Mouse (Mus musculus) ES-E14 (cell line): Measurements from ENCODE around the gene Tgm5. TPM values are rescaled to one million over a fixed set of nuclear protein-coding genes. Genes with fewer than 3 reads are reported as not detected.
"Not testable (repeated sequence)": the region's sequence is repeated elsewhere in the genome, so short reads cannot be mapped to it uniquely, and the experiment has no call there.

Source experiments
- DNase-seq: peaks from one replicate; pipeline ENCODE4 v3.0.0-alpha.2; 2013; ENCODE audit warnings: low read depth, low spot score
- H3K27ac ChIP-seq: 2 replicates; pipeline ENCODE4 v1.5.1; 2012; ENCODE audit warnings: low read depth, mild to moderate bottlenecking, low read length, moderate library complexity, mixed read lengths; ENCODE audit not compliant: poor library complexity, insufficient read depth, severe bottlenecking
- H3K36me3 ChIP-seq: 2 replicates; pipeline ENCODE4 v1.6.1; 2012; ENCODE audit warnings: mild to moderate bottlenecking, low read length, moderate library complexity, mixed read lengths; ENCODE audit not compliant: control insufficient read depth, poor library complexity, insufficient read depth, severe bottlenecking
- H3K4me1 ChIP-seq, 2 experiments: fragments of 150-350 bp in 1 of 2; sonication (generic) in 1 of 2; 2 replicates each; pipeline ENCODE4 v1.6.1; 2012; ENCODE audit warnings: low read length in 2 of 2, mild to moderate bottlenecking in 1 of 2, mixed read lengths in 1 of 2; ENCODE audit not compliant: control insufficient read depth in 2 of 2, insufficient read depth in 2 of 2, poor library complexity in 1 of 2
- H3K4me3 ChIP-seq, 2 experiments: fragments of 150-350 bp in 1 of 2; sonication (generic) in 1 of 2; 2 replicates each; pipeline ENCODE4 v1.5.1; 2012; ENCODE audit warnings: low read length in 2 of 2, low read depth in 1 of 2, mild to moderate bottlenecking in 1 of 2, mixed read lengths in 1 of 2; ENCODE audit not compliant: insufficient read depth in 1 of 2, poor library complexity in 1 of 2, severe bottlenecking in 1 of 2
- H3K9ac ChIP-seq: 2 replicates; pipeline ENCODE4 v1.6.1; 2012; ENCODE audit warnings: low read depth, mild to moderate bottlenecking, low read length, mixed read lengths; ENCODE audit not compliant: poor library complexity, insufficient read depth, severe bottlenecking
- H3K9me3 ChIP-seq: fragments of 150-350 bp; sonication (generic); 2 replicates; pipeline ENCODE4 v1.6.1; 2012; ENCODE audit warnings: low read depth, mild to moderate bottlenecking, low read length; ENCODE audit not compliant: control insufficient read depth, insufficient read depth
- CHD2 ChIP-seq: IDR thresholded peaks from 2 replicates; pipeline ENCODE4 v1.6.1; 2014; ENCODE audit warnings: mild to moderate bottlenecking, low read depth, low read length, inconsistent platforms
- HCFC1 ChIP-seq: IDR thresholded peaks from 2 replicates; pipeline ENCODE4 v1.6.1; 2012; ENCODE audit warnings: low read length, inconsistent platforms, borderline replicate concordance; ENCODE audit not compliant: insufficient read depth
- MAFK ChIP-seq: IDR thresholded peaks from 2 replicates; pipeline ENCODE4 v1.6.1; 2014; ENCODE audit warnings: mild to moderate bottlenecking, low read depth, low read length, inconsistent platforms; ENCODE audit not compliant: insufficient read depth
- ZC3H11A ChIP-seq: IDR thresholded peaks from 2 replicates; pipeline ENCODE4 v1.6.1; 2012; ENCODE audit warnings: low read depth, mild to moderate bottlenecking, inconsistent platforms, low read length, borderline replicate concordance
- ZNF384 ChIP-seq: IDR thresholded peaks from 2 replicates; pipeline ENCODE4 v1.6.1; 2012; ENCODE audit warnings: low read depth, low read length, inconsistent platforms
- in situ Hi-C, 2 experiments: fragments of 600-800 bp; cut with MboI; formaldehyde crosslinking; loops; one replicate each; pipeline ENCODE4 v1.15.1; 2025; ENCODE audit warnings: low sequenced_read_pairs in 2 of 2, inconsistent platforms in 1 of 2; ENCODE audit not compliant: unreplicated experiment in 2 of 2
- total RNA-seq: library from RNA; depleted of rRNA; stranded (reverse); fragments of 300-350 nt; gene quantifications from 2 replicates; pipeline ENCODE4 v1.2.3, GENCODE M21; 2012; rRNA removed

The Tgm5 gene
- total RNA-seq, 1 experiment, result not detected

DNA sequence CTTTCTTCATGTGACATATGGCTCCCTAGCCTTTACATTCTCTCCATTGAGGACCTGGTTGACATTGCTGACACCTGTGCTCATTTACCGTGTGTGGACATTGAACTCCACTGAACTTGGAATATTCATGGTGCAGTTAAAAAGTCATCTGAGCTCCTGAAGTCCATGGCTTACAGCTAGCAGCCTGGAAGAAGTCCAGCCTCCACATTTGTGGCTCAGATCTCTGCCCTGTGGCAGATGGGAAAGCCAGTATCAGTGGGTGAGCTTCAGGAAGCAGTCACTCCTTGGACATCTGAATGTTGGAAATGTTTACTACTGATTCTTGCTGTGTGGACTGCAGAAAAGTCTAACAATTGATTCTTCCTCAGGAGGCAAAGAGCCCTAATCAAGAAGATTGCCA lies 78.7 kb downstream of the Tgm5 start:
- H3K4me3 ChIP-seq, result no peak overlapping the region
- H3K27ac ChIP-seq, result no peak overlapping the region
- H3K9ac ChIP-seq, result no peak overlapping the region
- no peak for DNase-seq
- no peaks in the 10 kb centered on the region for H3K36me3 ChIP-seq
- no peak for TF ChIP-seq ZC3H11A
- TF ChIP-seq MAFK, result no peak
- TF ChIP-seq CHD2, result no peak
- TF ChIP-seq ZNF384, result no peak
- TF ChIP-seq HCFC1, result no peak
- H3K4me1 ChIP-seq, result no peaks in the 10 kb centered on the region
- no peaks in the 10 kb centered on the region for H3K9me3 ChIP-seq
- in situ Hi-C loops, result no loop called here

DNA sequence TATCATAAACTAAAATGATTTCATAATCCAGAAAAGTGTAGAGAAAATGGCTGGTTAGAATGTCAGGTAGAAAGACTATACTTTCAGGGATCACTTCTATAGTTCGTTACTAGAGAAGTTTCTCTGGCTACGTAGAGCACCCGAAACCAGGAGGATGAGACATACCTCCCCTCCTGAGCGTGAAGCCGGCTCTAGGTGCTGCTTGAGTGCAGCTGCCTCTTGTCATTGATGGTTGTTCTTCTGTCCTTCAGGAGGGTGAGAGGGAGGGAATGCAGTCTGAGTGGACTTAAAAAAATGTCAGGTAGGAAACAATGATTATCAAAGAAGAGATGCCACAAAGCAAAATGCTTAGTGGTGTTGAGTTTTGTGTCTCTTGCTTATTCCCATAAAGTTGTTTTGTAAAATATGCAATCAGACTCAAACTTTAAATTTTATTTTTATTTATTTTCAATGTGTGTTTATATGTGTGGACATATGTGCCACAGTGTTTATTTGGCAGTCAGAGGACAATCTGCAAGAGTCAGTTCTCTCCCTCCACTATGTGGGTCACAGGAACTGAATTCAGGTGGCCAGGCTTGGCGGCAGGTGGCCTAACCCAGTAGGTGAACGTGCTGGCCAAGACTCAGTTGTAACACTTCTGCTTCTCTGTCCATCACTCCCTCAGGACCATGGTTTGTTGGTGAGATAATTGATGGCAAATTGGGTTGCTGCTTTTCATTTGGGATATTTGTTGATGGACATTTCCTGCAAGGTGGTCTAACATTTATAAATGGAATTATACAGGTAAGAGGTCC lies 81.4 kb downstream of the Tgm5 start:
- in situ Hi-C loops, result no loop called here

DNA sequence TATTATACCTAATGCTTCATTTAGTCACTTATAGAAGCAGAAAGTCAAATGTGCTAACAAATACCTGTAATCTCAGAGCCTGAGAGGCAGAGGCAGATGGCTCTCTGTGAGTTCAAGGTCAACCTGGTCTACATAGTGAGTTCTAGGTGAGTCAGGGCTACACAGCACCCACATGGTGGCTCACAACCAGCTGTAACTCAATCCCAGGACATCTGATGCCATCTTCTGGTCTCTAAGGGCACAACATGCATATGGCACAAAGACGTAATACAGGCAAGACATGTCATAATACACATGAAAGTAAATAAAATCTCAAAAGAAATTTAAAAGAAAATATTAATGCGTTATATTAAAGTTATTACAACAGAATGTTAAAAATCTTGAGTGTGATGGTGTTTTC lies 82.1 kb downstream of the Tgm5 start:
- no peak overlapping the region for H3K4me3 ChIP-seq
- no peak overlapping the region for H3K27ac ChIP-seq
- H3K4me1 ChIP-seq, result no peaks in the 10 kb centered on the region
- in situ Hi-C loops, result no loop called here
- DNase-seq, result no peak
- no peaks in the 10 kb centered on the region for H3K36me3 ChIP-seq
- TF ChIP-seq CHD2, result no peak
- TF ChIP-seq ZC3H11A, result peak; percentile 34; the same call in 1 of the 2 replicates
- H3K9ac ChIP-seq, result no peak overlapping the region
- H3K9me3 ChIP-seq, result no peaks in the 10 kb centered on the region

More for the DNA sequence above, 81.4 kb downstream of the Tgm5 start:
- Histone ChIP-seq H3K36me3 (no peaks in the 10 kb centered on the region), H3K27ac (no peak overlapping the region), H3K9me3 (no peaks in the 10 kb centered on the region), H3K4me3 (no peak overlapping the region), H3K4me1 (no peaks in the 10 kb centered on the region), H3K9ac (no peak overlapping the region)
- no peak for TF ChIP-seq ZC3H11A
- no peak for TF ChIP-seq CHD2
- no peak for TF ChIP-seq ZNF384
- TF ChIP-seq HCFC1, result no peak
- TF ChIP-seq MAFK, result no peak
- DNase-seq, result no peak

DNA sequence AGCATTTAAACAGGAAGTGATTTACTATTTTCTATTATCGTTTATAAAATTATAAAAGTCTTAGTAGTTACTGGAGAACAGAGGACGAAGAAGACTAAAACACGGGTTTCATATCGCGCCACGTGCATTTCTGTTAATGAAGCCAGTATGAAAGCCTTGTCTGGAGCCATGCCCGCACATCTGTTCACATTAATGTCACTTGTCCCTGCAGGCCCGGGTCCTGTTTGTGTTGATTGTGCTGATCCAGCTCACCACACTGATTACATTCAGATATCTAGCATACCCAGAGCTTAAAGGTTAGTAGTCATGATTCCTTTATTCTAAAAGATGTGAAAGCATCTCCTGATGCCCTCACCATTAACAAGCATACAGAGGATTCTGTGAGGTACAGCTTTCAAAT lies 86.8 kb downstream of the Tgm5 start:
- no peaks in the 10 kb centered on the region for H3K36me3 ChIP-seq
- H3K9ac ChIP-seq, result no peak overlapping the region
- no peaks in the 10 kb centered on the region for H3K9me3 ChIP-seq
- TF ChIP-seq MAFK (no peak), CHD2 (no peak), ZC3H11A (no peak), HCFC1 (no peak), ZNF384 (no peak)
- no peak overlapping the region for H3K27ac ChIP-seq
- no peak for DNase-seq
- no peak overlapping the region for H3K4me3 ChIP-seq
- in situ Hi-C loops, result no loop called here
- no peaks in the 10 kb centered on the region for H3K4me1 ChIP-seq

DNA sequence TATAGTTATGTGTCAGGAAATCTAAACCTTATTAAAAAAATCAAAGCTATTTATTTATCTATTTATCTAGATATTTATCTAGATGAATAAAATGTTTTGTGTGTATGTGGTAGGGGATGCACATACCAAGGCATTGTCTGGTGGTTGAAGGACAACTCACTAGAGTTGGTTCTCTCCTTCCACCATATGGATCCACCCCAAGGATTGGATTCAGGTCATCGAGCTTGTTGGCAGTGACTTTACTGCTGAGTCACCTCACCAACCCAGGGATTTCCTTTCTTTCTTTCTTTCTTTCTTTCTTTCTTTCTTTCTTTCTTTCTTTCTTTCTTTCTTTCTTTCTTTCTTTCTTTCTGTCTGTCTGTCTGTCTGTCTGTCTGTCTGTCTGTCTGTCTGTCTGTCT lies 89.0 kb downstream of the Tgm5 start:
- H3K4me1 ChIP-seq, in situ Hi-C loops, DNase-seq, H3K36me3 ChIP-seq, H3K9me3 ChIP-seq, H3K4me3 ChIP-seq, H3K27ac ChIP-seq, H3K9ac ChIP-seq: not testable (repeated sequence)

Other genes with a start within 250 kb of the Tgm5 start
- 22.4 and 31.6 TPM in 2 replicates for gene Cdan1, start 235.7 kb downstream of the Tgm5 start, total RNA-seq
- 6.0 TPM in 2 replicates for gene Ttbk2, start 235.2 kb downstream of the Tgm5 start, total RNA-seq
- 21.5 and 21.9 TPM in 2 replicates for gene Ubr1, start 115.1 kb downstream of the Tgm5 start, total RNA-seq
- 3.6 and 5.0 TPM in 2 replicates for gene Tmem62, start 108.8 kb downstream of the Tgm5 start, total RNA-seq
- gene Ccndbp1, start 77.4 kb downstream of the Tgm5 start, total RNA-seq, result 21.4 and 23.0 TPM in 2 replicates
- gene Epb42, start 48.8 kb downstream of the Tgm5 start, total RNA-seq, result not detected in 2 replicates
- gene Tgm7, start 24.0 kb upstream of the Tgm5 start, total RNA-seq, result not detected in 2 replicates
- gene Adal, start 54.6 kb upstream of the Tgm5 start, total RNA-seq, result 14.8 and 15.0 TPM in 2 replicates
- 12.5 and 15.0 TPM in 2 replicates for gene Lcmt2, start 54.8 kb upstream of the Tgm5 start, total RNA-seq
- gene Tubgcp4, start 84.8 kb upstream of the Tgm5 start, total RNA-seq, result 38.1 and 45.9 TPM in 2 replicates
- gene Zscan29, start 85.3 kb upstream of the Tgm5 start, total RNA-seq, result 3.5 and 5.0 TPM in 2 replicates
- 47.6 and 63.3 TPM in 2 replicates for gene Trp53bp1, start 185.6 kb upstream of the Tgm5 start, total RNA-seq
- 4.3 and 4.4 TPM in 2 replicates for gene Map1a, start 203.8 kb upstream of the Tgm5 start, total RNA-seq